Mouse (Mus musculus) kidney, adult 9 months (tissue): ENCODE measurements at regions not wholly inside any gene's neighbourhood (a gene's known extent, or its start where the extent isn't known, plus 50 kb on each side); places are given as distances from the start of the nearest gene placed in this dataset.
"Not testable (repeated sequence)": the region's sequence is repeated elsewhere in the genome, so short reads cannot be mapped to it uniquely, and the experiment has no call there.

ENCODE experiments used
- DNase-seq: peaks from one replicate; pipeline ENCODE4 v3.0.0; 2022

DNA sequence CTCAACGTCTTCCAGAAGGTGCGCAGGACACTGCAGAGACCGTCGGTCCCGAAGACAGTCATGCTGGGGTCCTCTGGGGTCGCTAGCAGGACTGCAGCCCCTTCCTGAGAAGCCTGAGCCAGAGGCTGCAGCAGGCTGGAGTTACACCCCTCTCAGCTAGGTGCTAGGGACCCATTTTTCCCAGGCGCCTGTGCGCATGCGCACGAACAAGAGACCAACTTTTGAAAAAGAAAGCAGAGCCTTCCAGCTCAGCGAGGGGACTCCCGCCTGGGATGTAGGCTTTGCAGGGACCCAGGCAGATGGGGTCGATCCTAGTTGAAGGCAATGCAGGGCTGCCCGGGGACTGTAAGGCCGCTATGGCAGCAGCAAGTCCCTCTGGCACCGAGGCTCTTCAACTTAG lies 104.7 kb upstream of the Atg7 start:
- DNase-seq = not testable (repeated sequence)

DNA sequence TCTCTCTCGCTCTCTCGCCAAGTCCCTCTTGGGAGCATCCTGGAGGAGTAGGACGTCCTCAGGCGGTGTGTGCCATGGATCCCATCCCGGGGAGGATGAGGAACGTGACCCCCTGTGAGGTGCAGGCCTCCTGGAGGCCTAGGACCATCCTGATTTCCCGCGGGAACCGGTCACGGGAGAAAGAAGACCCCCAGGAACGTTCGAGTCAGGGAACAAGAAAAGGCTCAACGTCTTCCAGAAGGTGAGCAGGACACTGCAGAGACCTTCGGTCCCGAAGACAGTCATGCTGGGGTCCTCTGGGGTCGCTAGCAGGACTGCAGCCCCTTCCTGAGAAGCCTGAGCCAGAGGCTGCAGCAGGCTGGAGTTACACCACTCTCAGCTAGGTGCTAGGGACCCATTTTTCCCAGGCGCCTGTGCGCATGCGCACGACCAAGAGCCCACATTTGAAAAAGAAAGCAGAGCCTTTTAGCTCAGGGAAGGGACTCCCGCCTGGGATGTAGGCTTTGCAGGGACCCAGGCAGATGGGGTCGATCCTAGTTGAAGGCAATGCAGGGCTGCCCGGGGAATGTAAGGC lies 92.7 kb upstream of the Atg7 start:
- DNase-seq = peak; percentile 13

DNA sequence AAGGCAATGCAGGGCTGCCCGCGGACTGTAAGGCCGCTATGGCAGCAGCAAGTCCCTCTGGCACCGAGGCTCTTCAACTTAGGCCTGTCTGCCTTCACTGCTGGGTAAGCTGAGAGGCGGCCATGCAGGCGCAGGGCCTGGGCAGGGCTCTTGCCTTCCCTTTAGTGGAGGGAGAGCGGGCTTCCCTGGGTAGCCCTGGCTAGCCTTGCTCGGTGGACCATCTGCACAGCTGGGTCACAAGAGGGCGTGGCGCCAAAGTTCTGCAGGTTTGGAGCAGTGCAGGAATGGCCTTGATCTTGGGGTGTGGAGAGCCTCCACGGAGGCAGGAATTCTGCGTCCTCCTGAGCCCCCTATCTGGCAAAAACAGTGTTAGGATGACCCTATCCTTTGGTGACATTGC lies 89.8 kb upstream of the Atg7 start:
- DNase-seq = peak; percentile 1

DNA sequence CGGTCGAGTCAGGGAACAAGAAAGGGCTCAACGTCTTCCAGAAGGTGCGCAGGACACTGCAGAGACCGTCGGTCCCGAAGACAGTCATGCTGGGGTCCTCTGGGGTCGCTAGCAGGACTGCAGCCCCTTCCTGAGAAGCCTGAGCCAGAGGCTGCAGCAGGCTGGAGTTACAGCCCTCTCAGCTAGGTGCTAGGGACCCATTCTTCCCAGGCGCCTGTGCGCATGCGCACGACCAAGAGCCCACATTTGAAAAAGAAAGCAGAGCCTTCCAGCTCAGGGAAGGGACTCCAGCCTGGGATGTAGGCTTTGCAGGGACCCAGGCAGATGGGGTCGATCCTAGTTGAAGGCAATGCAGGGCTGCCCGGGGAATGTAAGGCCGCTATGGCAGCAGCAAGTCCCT lies 87.7 kb upstream of the Atg7 start:
- not testable (repeated sequence) for DNase-seq

DNA sequence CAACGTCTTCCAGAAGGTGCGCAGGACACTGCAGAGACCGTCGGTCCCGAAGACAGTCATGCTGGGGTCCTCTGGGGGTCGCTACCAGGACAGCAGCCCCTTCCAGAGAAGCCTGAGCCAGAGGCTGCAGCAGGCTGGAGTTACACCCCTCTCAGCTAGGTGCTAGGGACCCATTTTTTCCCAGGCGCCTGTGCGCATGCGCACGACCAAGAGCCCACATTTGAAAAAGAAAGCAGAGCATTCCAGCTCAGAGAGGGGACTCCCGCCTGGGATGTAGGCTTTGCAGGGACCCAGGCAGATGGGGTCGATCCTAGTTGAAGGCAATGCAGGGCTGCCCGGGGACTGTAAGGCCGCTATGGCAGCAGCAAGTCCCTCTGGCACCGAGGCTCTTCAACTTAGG lies 65.6 kb upstream of the Atg7 start:
- peak; percentile 11 for DNase-seq
